Mouse (Mus musculus) heart, postnatal 0 days (tissue): ENCODE measurements around the gene Kcnd2.

Source experiments
- CTCF ChIP-seq: IDR thresholded peaks from 2 replicates; pipeline ENCODE4 v1.5.1; 2016; ENCODE audit warnings: antibody characterized with exemption, control low read depth, low read depth
- EP300 ChIP-seq: IDR thresholded peaks from 2 replicates; pipeline ENCODE4 v1.6.1; 2016; ENCODE audit warnings: antibody characterized with exemption, low read depth

DNA sequence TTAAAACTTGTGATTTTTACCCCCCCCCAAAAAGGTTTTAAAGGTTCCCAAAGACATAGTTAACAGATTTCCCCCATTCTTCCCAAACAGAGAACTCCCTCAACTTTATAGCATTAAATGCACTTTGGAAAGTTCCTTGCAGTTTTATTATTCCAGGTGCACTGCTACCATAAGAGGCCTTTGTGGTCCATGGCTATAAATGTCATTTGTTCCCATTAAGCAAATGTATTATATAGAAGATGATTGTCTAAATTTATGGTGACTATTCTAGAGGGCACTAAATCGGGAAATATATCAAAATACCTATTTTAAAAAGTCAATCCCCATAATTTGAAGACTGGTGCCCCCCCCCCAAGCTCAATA lies 554.1 kb downstream of the Kcnd2 start:
- no peak for TF ChIP-seq CTCF
- TF ChIP-seq EP300, result no peak
